Mouse (Mus musculus): Measurements from ENCODE around the gene Glo1.
A peak's percentile ranks its signal among the peaks of the same experiment; 100 is the strongest.

The Glo1 gene

GRCm38 (mm10) chr17:30612075-30612859 is 14.4 kb downstream of the Glo1 start:
- peak; percentile 99 for DNase-seq

- DNase-seq, result no peak
These were observed 15.2 kb downstream of the Glo1 start for GRCm38 (mm10) chr17:30611221-30612074.

- no peak for DNase-seq
These were observed 15.9 kb downstream of the Glo1 start for GRCm38 (mm10) chr17:30610739-30611138.

GRCm38 (mm10) chr17:30609980-30610307 is 16.7 kb downstream of the Glo1 start:
- no peak for DNase-seq

- DNase-seq, result no peak
These were observed 17.2 kb downstream of the Glo1 start for GRCm38 (mm10) chr17:30609305-30609979.

GRCm38 (mm10) chr17:30607909-30608495 is 18.7 kb downstream of the Glo1 start:
- no peak for DNase-seq

GRCm38 (mm10) chr17:30607330-30607729 is 19.3 kb downstream of the Glo1 start:
- no peak for DNase-seq

GRCm38 (mm10) chr17:30606634-30607081 is 20.0 kb downstream of the Glo1 start:
- no peak for DNase-seq

GRCm38 (mm10) chr17:30606206-30606605 is 20.5 kb downstream of the Glo1 start:
- DNase-seq, result no peak

GRCm38 (mm10) chr17:30605001-30605400 is 21.7 kb downstream of the Glo1 start:
- DNase-seq, result no peak

GRCm38 (mm10) chr17:30604296-30604695 is 22.4 kb downstream of the Glo1 start:
- no peak for DNase-seq

- no peak for DNase-seq
These were observed 24.5 kb downstream of the Glo1 start for GRCm38 (mm10) chr17:30602175-30602574.

GRCm38 (mm10) chr17:30598300-30598699 is 28.4 kb downstream of the Glo1 start:
- DNase-seq, result no peak

GRCm38 (mm10) chr17:30597786-30598185 is 28.9 kb downstream of the Glo1 start:
- DNase-seq, result no peak

- no peak for DNase-seq
These were observed 31.8 kb downstream of the Glo1 start for GRCm38 (mm10) chr17:30594846-30595245.

GRCm38 (mm10) chr17:30594407-30594806 is 32.3 kb downstream of the Glo1 start:
- no peak for DNase-seq

GRCm38 (mm10) chr17:30590417-30591198 is 36.1 kb downstream of the Glo1 start:
- DNase-seq, result peak; percentile 71

GRCm38 (mm10) chr17:30583258-30584001 is 43.2 kb downstream of the Glo1 start:
- no peak for DNase-seq

GRCm38 (mm10) chr17:30582313-30582712 is 44.4 kb downstream of the Glo1 start:
- DNase-seq, result no peak

GRCm38 (mm10) chr17:30581201-30581600 is 45.5 kb downstream of the Glo1 start:
- DNase-seq, result no peak

GRCm38 (mm10) chr17:30580781-30581180 is 45.9 kb downstream of the Glo1 start:
- no peak for DNase-seq
